Mouse (Mus musculus) heart, adult 10 weeks (tissue): ENCODE data around the gene Hist1h1d. TPM values are rescaled to one million over a fixed set of nuclear protein-coding genes. Genes with fewer than 3 reads are reported as not detected.

ENCODE experiments used
- polyA plus RNA-seq: library from polyadenylated mRNA; stranded (reverse); fragments of 350-450 nt; fragmentation: Illumina TruSeq; extraction: RNeasy Lipid Tissue Mini Kit (QIAGEN cat#74804); gene quantifications from one replicate; pipeline ENCODE4 v1.2.3, GENCODE M21; 2014; ENCODE audit warnings: low read depth, low replicate concordance

Hist1h1d gene
- polyA plus RNA-seq, 1 experiment from 2014 or later = 0.21 TPM

Other genes with a start within 250 kb of the Hist1h1d start
- 16.7 TPM for gene Zfp322a, start 184.1 kb upstream of the Hist1h1d start, polyA plus RNA-seq
- gene Abt1, start 129.4 kb upstream of the Hist1h1d start, polyA plus RNA-seq = 4.1 TPM
- gene Btn1a1, start 87.4 kb upstream of the Hist1h1d start, polyA plus RNA-seq = not detected
- gene Btn2a2, start 64.4 kb upstream of the Hist1h1d start, polyA plus RNA-seq = not detected
- gene Hist1h4h, start 22.2 kb upstream of the Hist1h1d start, polyA plus RNA-seq = 46.3 TPM
- 2.5 TPM for gene Hist1h2af, start 19.4 kb upstream of the Hist1h1d start, polyA plus RNA-seq
- not detected for gene Hist1h3g, start 17.8 kb upstream of the Hist1h1d start, polyA plus RNA-seq
- gene Hist1h2bh, start 9.9 kb upstream of the Hist1h1d start, polyA plus RNA-seq = 0.89 TPM
- 0.68 TPM for gene Hist1h3f, start 9.2 kb upstream of the Hist1h1d start, polyA plus RNA-seq
- not detected for gene Hist1h4f, start 1.6 kb upstream of the Hist1h1d start, polyA plus RNA-seq
- gene Hist1h3e, start 9.1 kb downstream of the Hist1h1d start, polyA plus RNA-seq = not detected
- gene Hist1h2ae, start 18.0 kb downstream of the Hist1h1d start, polyA plus RNA-seq = not detected
- gene Hist1h2bg, start 18.1 kb downstream of the Hist1h1d start, polyA plus RNA-seq = not detected
- gene Hist1h2bf, start 20.9 kb downstream of the Hist1h1d start, polyA plus RNA-seq = not detected
- not detected for gene Hist1h2ad, start 21.1 kb downstream of the Hist1h1d start, polyA plus RNA-seq
- 0.76 TPM for gene Hist1h3d, start 22.5 kb downstream of the Hist1h1d start, polyA plus RNA-seq
- not detected for gene Hist1h4d, start 28.3 kb downstream of the Hist1h1d start, polyA plus RNA-seq
- 8.1 TPM for gene Hist1h2be, start 67.9 kb downstream of the Hist1h1d start, polyA plus RNA-seq
- 3.8 TPM for gene Hist1h1e, start 69.3 kb downstream of the Hist1h1d start, polyA plus RNA-seq
- 1.0 TPM for gene Hist1h2ac, start 130.7 kb downstream of the Hist1h1d start, polyA plus RNA-seq
- gene Hist1h2bc, start 130.9 kb downstream of the Hist1h1d start, polyA plus RNA-seq = 121 TPM
- not detected for gene Hist1h1t, start 142.6 kb downstream of the Hist1h1d start, polyA plus RNA-seq
- not detected for gene Hist1h4c, start 145.2 kb downstream of the Hist1h1d start, polyA plus RNA-seq
- gene Hfe, start 157.6 kb downstream of the Hist1h1d start, polyA plus RNA-seq = 35.3 TPM
- 171 TPM for gene Hist1h1c, start 185.5 kb downstream of the Hist1h1d start, polyA plus RNA-seq
- gene Hist1h3c, start 192.3 kb downstream of the Hist1h1d start, polyA plus RNA-seq = not detected
- gene Hist1h2bb, start 193.5 kb downstream of the Hist1h1d start, polyA plus RNA-seq = not detected
- not detected for gene Hist1h2ab, start 197.9 kb downstream of the Hist1h1d start, polyA plus RNA-seq
- not detected for gene Hist1h3b, start 199.0 kb downstream of the Hist1h1d start, polyA plus RNA-seq
- not detected for gene Hist1h4b, start 203.8 kb downstream of the Hist1h1d start, polyA plus RNA-seq
- gene Hist1h4a, start 208.0 kb downstream of the Hist1h1d start, polyA plus RNA-seq = not detected
- gene Hist1h3a, start 209.1 kb downstream of the Hist1h1d start, polyA plus RNA-seq = not detected
- gene Hist1h1a, start 210.4 kb downstream of the Hist1h1d start, polyA plus RNA-seq = not detected
- 0.31 TPM for gene Trim38, start 216.7 kb downstream of the Hist1h1d start, polyA plus RNA-seq